Mouse (Mus musculus): Measurements from ENCODE around the gene Gstp1. TPM values are rescaled to one million over a fixed set of nuclear protein-coding genes. Genes with fewer than 3 reads are reported as not detected.
A peak's percentile ranks its signal among the peaks of the same experiment; 100 is the strongest.
"Not testable (repeated sequence)": the region's sequence is repeated elsewhere in the genome, so short reads cannot be mapped to it uniquely, and the experiment has no call there.

The Gstp1 gene
- polyA plus RNA-seq, 1 experiment: 119 TPM

DNA sequence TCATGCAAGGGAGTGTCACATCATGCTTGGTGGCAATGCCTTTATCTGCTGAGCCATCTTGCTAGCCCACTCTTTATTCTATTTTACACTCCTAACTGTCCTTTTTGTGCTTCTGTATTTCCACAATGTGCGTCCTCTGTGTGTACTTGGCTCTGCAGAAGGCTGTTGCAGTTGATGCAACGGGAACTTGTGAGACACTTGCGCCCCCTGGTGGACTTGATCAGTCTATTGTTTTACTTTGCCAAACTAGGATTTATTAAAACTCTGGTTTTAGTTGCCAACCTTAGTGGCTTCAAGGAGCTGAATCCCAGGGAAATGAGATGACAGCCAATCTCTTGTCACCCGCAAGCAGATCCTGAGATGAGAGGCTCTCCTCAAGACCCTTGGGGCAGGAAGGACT is 10.1 kb upstream of the Gstp1 start:
- Histone ChIP-seq H3K4me1 (ENCODE audit: control insufficient read depth, insufficient read depth, low read length) (no peaks in the 10 kb centered on the region), H3K9me3 (replicated peaks; ENCODE audit: control insufficient read depth, insufficient read depth, low read length, poor library complexity, severe bottlenecking) (peaks cover 15% of the 10 kb centered on the region), H3K27ac (ENCODE audit: insufficient read depth, low read length) (no peak overlapping the region), H3K9ac (ENCODE audit: low read depth, poor library complexity, severe bottlenecking) (no peak overlapping the region), H3K4me3 (ENCODE audit: low read depth, low read length) (no peak overlapping the region), H3K36me3 (ENCODE audit: control insufficient read depth, insufficient read depth, low read length, poor library complexity, severe bottlenecking) (no peaks in the 10 kb centered on the region), H3K27me3 (ENCODE audit: control insufficient read depth, insufficient read depth, low read length, poor library complexity, severe bottlenecking) (no peaks in the 10 kb centered on the region)
- no peak for TF ChIP-seq POLR2A (IDR thresholded peaks at IDR 0.05; ENCODE audit: insufficient read depth, low read length)
- TF ChIP-seq EP300 (IDR thresholded peaks at IDR 0.05; ENCODE audit: insufficient read depth, low read depth, low read length): no peak
- TF ChIP-seq CTCF (IDR thresholded peaks at IDR 0.05; ENCODE audit: low read depth, low read length): peak; percentile 82

DNA sequence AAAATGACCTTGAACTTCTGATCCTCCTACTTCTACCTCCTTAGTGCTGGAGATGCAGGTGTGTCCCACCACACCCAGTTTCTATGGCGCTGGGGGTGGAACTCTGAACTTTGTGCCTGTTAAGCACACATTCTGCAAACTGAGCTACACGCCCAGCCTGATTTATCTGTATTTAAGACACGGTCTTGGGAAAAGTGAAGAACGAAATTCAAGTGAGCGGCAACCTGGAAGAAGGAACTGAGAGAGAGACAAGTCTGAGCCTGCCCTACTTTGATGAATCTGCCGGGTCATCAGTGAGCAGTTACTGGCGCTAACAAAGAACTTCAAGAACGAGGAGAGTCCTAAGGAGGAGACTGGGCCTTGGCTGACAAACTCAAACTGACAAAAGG is 9.1 kb upstream of the Gstp1 start:
- Histone ChIP-seq H3K9ac (ENCODE audit: low read depth, poor library complexity, severe bottlenecking) (no peak overlapping the region), H3K27ac (ENCODE audit: insufficient read depth, low read length) (peak overlapping the region; percentile 65), H3K4me3 (ENCODE audit: low read depth, low read length) (no peak overlapping the region), H3K36me3 (ENCODE audit: control insufficient read depth, insufficient read depth, low read length, poor library complexity, severe bottlenecking) (no peaks in the 10 kb centered on the region), H3K9me3 (replicated peaks; ENCODE audit: control insufficient read depth, insufficient read depth, low read length, poor library complexity, severe bottlenecking) (peaks cover 15% of the 10 kb centered on the region), H3K4me1 (ENCODE audit: control insufficient read depth, insufficient read depth, low read length) (no peaks in the 10 kb centered on the region), H3K27me3 (ENCODE audit: control insufficient read depth, insufficient read depth, low read length, poor library complexity, severe bottlenecking) (no peaks in the 10 kb centered on the region)
- TF ChIP-seq CTCF (IDR thresholded peaks at IDR 0.05; ENCODE audit: low read depth, low read length) (no peak), EP300 (IDR thresholded peaks at IDR 0.05; ENCODE audit: insufficient read depth, low read depth, low read length) (peak; percentile 88)

DNA sequence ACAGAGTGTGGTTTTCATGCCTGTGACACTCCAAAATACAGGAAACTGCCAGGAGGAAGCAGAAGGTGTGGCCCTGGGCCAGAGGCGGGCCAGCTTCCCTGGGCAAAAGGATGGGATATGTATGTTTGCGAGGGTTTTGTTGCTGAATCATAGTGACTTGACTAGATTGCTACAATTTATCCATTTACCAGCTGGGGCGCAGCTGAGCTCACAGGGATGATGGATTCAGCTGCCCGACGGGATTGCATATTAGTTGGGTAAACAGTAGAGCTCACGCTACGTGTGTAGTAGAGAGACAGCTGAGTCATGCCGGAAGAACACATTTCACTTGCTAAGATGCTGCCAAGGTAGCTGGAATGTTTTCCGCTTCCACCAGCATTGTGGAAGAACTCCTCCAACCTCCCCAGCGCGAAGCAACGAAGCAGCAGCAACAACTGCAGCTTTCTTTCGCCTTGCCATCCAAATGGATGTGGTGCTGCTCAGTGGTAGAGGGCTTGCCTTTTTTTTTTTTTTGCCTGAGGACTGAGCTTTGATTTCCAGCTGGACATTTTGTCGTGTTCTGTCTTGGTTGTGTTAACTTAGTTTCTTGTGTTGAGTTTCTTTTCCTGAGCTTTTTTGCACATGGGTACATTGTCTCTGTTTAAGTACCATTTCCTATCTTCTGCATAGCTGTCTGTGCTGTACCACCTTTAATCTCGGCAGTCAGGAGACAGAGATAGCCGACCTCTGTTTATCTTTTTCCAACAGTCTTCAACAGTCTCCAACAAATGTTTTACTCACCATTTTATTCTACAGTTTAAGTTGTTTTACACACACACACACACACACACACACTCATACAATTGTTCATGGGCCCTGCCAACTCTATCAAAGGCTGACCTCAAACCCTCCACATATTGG is 8.4 kb upstream of the Gstp1 start, which contains the start of gene Gstp2:
Gene Gstp2, minus strand, starts transcription at position 58 of the 900 bp plus-strand sequence.
- Histone ChIP-seq H3K27me3 (ENCODE audit: control insufficient read depth, insufficient read depth, low read length, poor library complexity, severe bottlenecking) (no peaks in the 10 kb centered on the region), H3K4me3 (ENCODE audit: low read depth, low read length) (no peak within 1 kb of the TSS), H3K9ac (ENCODE audit: low read depth, poor library complexity, severe bottlenecking) (no peak within 1 kb of the TSS), H3K27ac (ENCODE audit: insufficient read depth, low read length) (peak within 1 kb of the TSS; percentile 65), H3K9me3 (replicated peaks; ENCODE audit: control insufficient read depth, insufficient read depth, low read length, poor library complexity, severe bottlenecking) (peaks cover 15% of the 10 kb centered on the region), H3K4me1 (ENCODE audit: control insufficient read depth, insufficient read depth, low read length) (no peaks in the 10 kb centered on the region), H3K36me3 (ENCODE audit: control insufficient read depth, insufficient read depth, low read length, poor library complexity, severe bottlenecking) (no peaks in the 10 kb centered on the region)
- TF ChIP-seq EP300 (IDR thresholded peaks at IDR 0.05; ENCODE audit: insufficient read depth, low read depth, low read length) (peak; percentile 86), POLR2A (IDR thresholded peaks at IDR 0.05; ENCODE audit: insufficient read depth, low read length) (no peak), CTCF (IDR thresholded peaks at IDR 0.05; ENCODE audit: low read depth, low read length) (peak; percentile 10)

DNA sequence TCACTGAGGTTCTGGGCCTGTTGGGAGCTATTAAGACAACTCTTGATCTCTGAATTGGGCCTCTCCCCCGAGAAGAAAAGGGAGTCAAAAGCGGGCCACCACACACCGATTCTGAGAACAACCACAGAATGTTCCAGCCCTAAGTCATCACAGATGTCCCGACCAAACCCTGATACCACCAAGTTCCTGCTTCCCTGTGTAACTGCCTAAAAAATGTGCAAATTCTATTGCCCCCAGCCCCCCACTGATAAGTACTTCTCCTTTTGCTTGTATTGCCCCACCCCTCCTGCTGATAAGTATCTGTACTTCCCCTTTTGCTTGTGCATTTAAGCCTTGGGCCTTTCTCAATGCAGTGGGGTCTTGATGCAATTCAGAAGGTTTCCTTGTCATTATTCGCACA is 6.3 kb upstream of the Gstp1 start:
- H3K27ac ChIP-seq (ENCODE audit: insufficient read depth, low read length); H3K4me3 ChIP-seq (ENCODE audit: low read depth, low read length); H3K9ac ChIP-seq (ENCODE audit: low read depth, poor library complexity, severe bottlenecking); H3K4me1 ChIP-seq (ENCODE audit: control insufficient read depth, insufficient read depth, low read length); H3K36me3 ChIP-seq (ENCODE audit: control insufficient read depth, insufficient read depth, low read length, poor library complexity, severe bottlenecking); H3K27me3 ChIP-seq (ENCODE audit: control insufficient read depth, insufficient read depth, low read length, poor library complexity, severe bottlenecking): not testable (repeated sequence)
- H3K9me3 ChIP-seq (replicated peaks; ENCODE audit: control insufficient read depth, insufficient read depth, low read length, poor library complexity, severe bottlenecking): peaks cover 15% of the 10 kb centered on the region

DNA sequence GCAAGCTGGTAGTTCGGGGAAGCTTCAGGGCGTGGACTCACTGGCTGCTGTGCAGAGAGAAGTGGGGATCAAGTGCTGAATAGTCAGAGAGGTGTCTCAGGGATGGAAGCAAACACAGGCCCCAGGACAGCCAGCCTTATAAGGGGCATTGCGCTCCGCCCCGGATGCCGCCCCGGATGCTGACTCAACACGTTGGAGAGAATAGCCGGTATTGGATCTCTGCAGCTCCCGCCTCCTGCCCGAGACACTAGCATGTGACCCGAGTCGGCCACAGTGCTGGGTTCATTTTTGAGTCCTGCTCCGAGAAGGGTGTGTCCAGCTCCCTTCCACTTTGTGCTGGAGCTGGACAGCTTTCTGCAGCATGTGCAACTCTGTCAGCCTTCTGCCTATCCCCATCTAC is 4.3 kb upstream of the Gstp1 start:
- H3K27ac ChIP-seq (ENCODE audit: insufficient read depth, low read length): no peak overlapping the region

DNA sequence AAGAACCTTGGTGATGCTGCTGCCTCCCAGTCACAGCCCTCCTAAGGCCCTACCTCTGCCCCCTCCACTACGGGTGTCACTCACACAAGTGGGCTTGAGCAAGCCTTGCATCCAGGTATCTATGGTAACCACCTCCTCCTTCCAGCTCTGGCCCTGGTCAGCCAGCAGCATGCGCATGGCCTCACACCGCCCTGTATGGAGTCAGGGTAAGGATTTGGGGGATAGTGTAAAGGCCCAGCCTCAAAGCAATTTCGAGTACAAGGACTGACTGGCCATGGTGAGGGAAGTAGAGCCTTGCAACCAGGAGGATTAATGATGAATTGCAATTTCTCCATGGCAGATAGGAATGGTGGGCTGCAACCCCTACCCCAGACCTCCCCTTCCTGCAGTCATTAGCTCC is 3.7 kb upstream of the Gstp1 start:
- not testable (repeated sequence) for H3K4me1 ChIP-seq (ENCODE audit: control insufficient read depth, insufficient read depth, low read length); H3K36me3 ChIP-seq (ENCODE audit: control insufficient read depth, insufficient read depth, low read length, poor library complexity, severe bottlenecking); H3K27me3 ChIP-seq (ENCODE audit: control insufficient read depth, insufficient read depth, low read length, poor library complexity, severe bottlenecking); H3K27ac ChIP-seq (ENCODE audit: insufficient read depth, low read length)
- H3K4me3 ChIP-seq (ENCODE audit: low read depth, low read length): peak overlapping the region; percentile 63
- peaks cover 15% of the 10 kb centered on the region for H3K9me3 ChIP-seq (replicated peaks; ENCODE audit: control insufficient read depth, insufficient read depth, low read length, poor library complexity, severe bottlenecking)
- 0 out of 2 replicates have a peak overlapping the region, but pooled peaks have one; percentile 4 for H3K9ac ChIP-seq (ENCODE audit: low read depth, poor library complexity, severe bottlenecking)

More for the DNA sequence above, 4.3 kb upstream of the Gstp1 start:
- H3K4me1 ChIP-seq (ENCODE audit: control insufficient read depth, insufficient read depth, low read length): no peaks in the 10 kb centered on the region
- H3K27me3 ChIP-seq (ENCODE audit: control insufficient read depth, insufficient read depth, low read length, poor library complexity, severe bottlenecking): no peaks in the 10 kb centered on the region
- 0 out of 2 replicates have a peak overlapping the region, but pooled peaks have one; percentile 4 for H3K9ac ChIP-seq (ENCODE audit: low read depth, poor library complexity, severe bottlenecking)
- H3K9me3 ChIP-seq (replicated peaks; ENCODE audit: control insufficient read depth, insufficient read depth, low read length, poor library complexity, severe bottlenecking): peaks cover 15% of the 10 kb centered on the region
- TF ChIP-seq POLR2A (IDR thresholded peaks at IDR 0.05; ENCODE audit: insufficient read depth, low read length): peak; percentile 52
- 0 out of 2 replicates have a peak, but pooled peaks have one; percentile 44 for TF ChIP-seq EP300 (IDR thresholded peaks at IDR 0.05; ENCODE audit: insufficient read depth, low read depth, low read length)
- TF ChIP-seq CTCF (IDR thresholded peaks at IDR 0.05; ENCODE audit: low read depth, low read length): no peak
- H3K4me3 ChIP-seq (ENCODE audit: low read depth, low read length): peak overlapping the region; percentile 63
- H3K36me3 ChIP-seq (ENCODE audit: control insufficient read depth, insufficient read depth, low read length, poor library complexity, severe bottlenecking): no peaks in the 10 kb centered on the region

DNA sequence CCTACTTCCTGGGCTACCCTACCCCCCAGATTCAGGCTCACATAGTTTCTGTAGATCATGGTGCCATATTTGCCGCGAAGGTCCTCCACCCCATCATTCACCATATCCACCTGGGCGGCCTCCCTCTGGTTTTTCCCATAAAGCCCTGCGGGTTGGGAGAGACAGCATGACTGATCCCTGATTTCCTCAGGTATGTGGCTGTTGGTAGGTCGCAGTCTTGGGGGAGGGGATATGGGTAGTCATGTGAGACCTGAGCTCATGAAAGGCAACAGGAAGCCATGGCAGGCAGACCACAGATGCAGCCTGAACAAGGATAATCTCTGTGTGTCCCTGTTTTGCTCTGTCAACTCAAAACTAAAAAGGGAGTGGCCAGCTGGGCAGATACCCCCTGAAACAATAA is 3.2 kb upstream of the Gstp1 start:
- not testable (repeated sequence) for H3K27ac ChIP-seq (ENCODE audit: insufficient read depth, low read length); H3K9ac ChIP-seq (ENCODE audit: low read depth, poor library complexity, severe bottlenecking); H3K36me3 ChIP-seq (ENCODE audit: control insufficient read depth, insufficient read depth, low read length, poor library complexity, severe bottlenecking); H3K27me3 ChIP-seq (ENCODE audit: control insufficient read depth, insufficient read depth, low read length, poor library complexity, severe bottlenecking); H3K4me3 ChIP-seq (ENCODE audit: low read depth, low read length); H3K4me1 ChIP-seq (ENCODE audit: control insufficient read depth, insufficient read depth, low read length)
- peaks cover 15% of the 10 kb centered on the region for H3K9me3 ChIP-seq (replicated peaks; ENCODE audit: control insufficient read depth, insufficient read depth, low read length, poor library complexity, severe bottlenecking)

DNA sequence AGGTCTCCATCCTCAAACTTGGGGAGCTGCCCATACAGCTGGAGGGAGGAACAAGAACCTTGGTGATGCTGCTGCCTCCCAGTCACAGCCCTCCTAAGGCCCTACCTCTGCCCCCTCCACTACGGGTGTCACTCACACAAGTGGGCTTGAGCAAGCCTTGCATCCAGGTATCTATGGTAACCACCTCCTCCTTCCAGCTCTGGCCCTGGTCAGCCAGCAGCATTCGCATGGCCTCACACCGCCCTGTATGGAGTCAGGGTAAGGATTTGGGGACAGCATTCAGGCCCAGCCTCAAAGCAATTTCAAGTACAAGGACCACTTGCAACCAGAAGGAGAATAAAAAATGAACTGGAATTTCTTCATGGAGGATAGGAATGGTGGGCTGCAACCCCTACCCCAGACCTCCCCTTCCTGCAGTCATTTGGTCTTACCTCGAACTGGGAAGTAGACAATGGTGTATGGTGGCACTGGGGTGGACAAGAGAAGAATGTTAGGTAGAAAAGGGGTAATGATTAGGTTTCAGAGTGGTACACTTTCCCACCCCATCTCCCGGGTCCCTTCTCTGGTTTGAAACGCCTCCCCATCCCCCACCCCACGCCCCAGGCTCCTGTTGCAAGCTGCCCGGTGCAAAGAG is 514 bp downstream of the Gstp1 start:
- not testable (repeated sequence) for H3K36me3 ChIP-seq (ENCODE audit: control insufficient read depth, insufficient read depth, low read length, poor library complexity, severe bottlenecking); H3K27me3 ChIP-seq (ENCODE audit: control insufficient read depth, insufficient read depth, low read length, poor library complexity, severe bottlenecking); H3K4me1 ChIP-seq (ENCODE audit: control insufficient read depth, insufficient read depth, low read length); H3K27ac ChIP-seq (ENCODE audit: insufficient read depth, low read length); H3K9me3 ChIP-seq (replicated peaks; ENCODE audit: control insufficient read depth, insufficient read depth, low read length, poor library complexity, severe bottlenecking)
- Histone ChIP-seq H3K9ac (ENCODE audit: low read depth, poor library complexity, severe bottlenecking) (peak overlapping the region; percentile 68), H3K4me3 (ENCODE audit: low read depth, low read length) (peak overlapping the region; percentile 87)

All from ES-Bruce4 (cell line).